ENCODE assay signal across 7 mouse cellular contexts in the genomic region with DNA sequence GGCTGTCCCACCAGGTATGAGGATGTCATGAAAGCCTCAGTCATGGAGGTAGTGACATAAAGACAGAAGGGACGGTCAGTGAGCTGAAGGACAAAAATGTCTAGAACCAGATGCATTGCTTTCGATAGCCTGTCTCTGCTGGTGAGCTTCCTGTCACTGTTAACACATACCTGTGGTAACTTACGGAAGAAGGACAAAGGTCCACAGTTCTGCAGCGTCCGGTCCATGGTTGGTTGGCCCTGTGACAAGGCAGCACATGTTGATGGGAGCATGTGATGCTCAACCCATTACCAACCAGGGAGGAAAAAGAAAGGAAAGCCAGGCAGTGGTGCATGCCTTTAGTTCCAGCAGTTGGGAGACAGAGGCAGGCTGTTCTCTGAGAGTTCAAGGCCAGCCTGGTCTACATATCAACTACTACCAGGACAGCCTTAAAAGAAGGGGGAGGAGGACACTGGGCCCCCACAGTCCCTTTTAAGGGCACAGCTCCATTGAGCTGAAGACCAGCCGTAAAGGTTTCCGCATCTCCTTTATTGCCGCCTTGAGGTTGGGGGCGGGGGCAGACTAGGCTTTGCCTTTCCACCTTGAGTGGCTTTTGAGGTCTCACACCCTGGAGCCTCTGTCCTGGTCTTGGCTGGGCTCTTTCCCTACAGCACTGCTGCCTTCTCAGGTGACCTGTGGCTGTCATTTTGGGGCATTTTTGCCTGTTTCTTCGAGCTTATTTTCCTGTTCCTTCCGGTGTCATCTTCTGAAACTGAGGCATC. TPM values are rescaled to one million over a fixed set of nuclear protein-coding genes. Genes with fewer than 3 reads are reported as not detected.
A peak's percentile ranks its signal among the peaks of the same experiment; 100 is the strongest.
DNase-seq lines count a peak whose midpoint lies in the region; ATAC-seq and TF ChIP-seq lines count a peak whose summit lies in the region.

No protein-coding gene starts in this region.

- H3K4me3 ChIP-seq in ES-Bruce4 (ENCODE audit: low read depth, low read length), result peak overlapping the region; percentile 42
- H3K4me3 ChIP-seq in brown adipose tissue, adult 24 weeks (ENCODE audit: insufficient read depth, low read depth, low read length), result no peak overlapping the region
- H3K4me3 ChIP-seq in liver, embryonic 16.5 days (ENCODE audit: low read depth, low read length), result peak overlapping the region; percentile 8; the same call in 1 of the 2 replicates

- no peak for TF ChIP-seq CTCF in ES-Bruce4 (IDR thresholded peaks at IDR 0.05; ENCODE audit: low read depth, low read length)

- WGBS in liver, embryonic 16.5 days (ENCODE audit: insufficient replicate concordance), result 70% methylated on average over 11 of the region's 11 CpGs

- no peaks in the 10 kb centered on the region for H3K27me3 ChIP-seq in ES-Bruce4 (ENCODE audit: control insufficient read depth, insufficient read depth, low read length, poor library complexity, severe bottlenecking)
- no peaks in the 10 kb centered on the region for H3K27me3 ChIP-seq in liver, embryonic 16.5 days (ENCODE audit: control insufficient read depth, insufficient read depth, low read depth, low read length)

- H3K36me3 ChIP-seq in ES-Bruce4 (ENCODE audit: control insufficient read depth, insufficient read depth, low read length, poor library complexity, severe bottlenecking), result no peaks in the 10 kb centered on the region
- no peaks in the 10 kb centered on the region for H3K36me3 ChIP-seq in liver, embryonic 16.5 days (ENCODE audit: control insufficient read depth, insufficient read depth)

- TF ChIP-seq POLR2A in ES-Bruce4 (IDR thresholded peaks at IDR 0.05; ENCODE audit: insufficient read depth, low read length), result no peak

- peak; percentile 76 for ATAC-seq in liver, embryonic 16.5 days (ENCODE audit: low read depth)
- no peak for ATAC-seq in erythroid progenitor cell, adult 5-6 weeks (replicated peaks; ENCODE audit: low FRiP score, poor library complexity, severe bottlenecking)

- TF ChIP-seq EP300 in ES-Bruce4 (IDR thresholded peaks at IDR 0.05; ENCODE audit: insufficient read depth, low read depth, low read length), result no peak

- H3K9ac ChIP-seq in ES-Bruce4 (ENCODE audit: low read depth, poor library complexity, severe bottlenecking), result peak overlapping the region; percentile 78
- H3K9ac ChIP-seq in liver, embryonic 16.5 days (ENCODE audit: low read depth, low read length), result no peak overlapping the region

- peaks cover 11% of the 10 kb centered on the region for H3K4me1 ChIP-seq in ES-Bruce4 (ENCODE audit: control insufficient read depth, insufficient read depth, low read length)
- H3K4me1 ChIP-seq in brown adipose tissue, adult 24 weeks (ENCODE audit: control insufficient read depth, insufficient read depth, insufficient read length, low read length), result peaks cover 33% of the 10 kb centered on the region
- H3K4me1 ChIP-seq in liver, embryonic 16.5 days (ENCODE audit: control insufficient read depth, low read depth, low read length), result peaks cover 57% of the 10 kb centered on the region

- H3K27ac ChIP-seq in ES-Bruce4 (ENCODE audit: insufficient read depth, low read length), result peak overlapping the region; percentile 97
- H3K27ac ChIP-seq in brown adipose tissue, adult 24 weeks (replicated peaks; ENCODE audit: low read depth, low read length), result peak overlapping the region; percentile 16; the same call in 1 of the 2 replicates
- peak overlapping the region; percentile 83 for H3K27ac ChIP-seq in liver, embryonic 16.5 days (ENCODE audit: low read length)

- H3K9me3 ChIP-seq in ES-Bruce4 (replicated peaks; ENCODE audit: control insufficient read depth, insufficient read depth, low read length, poor library complexity, severe bottlenecking), result no peaks in the 10 kb centered on the region
- H3K9me3 ChIP-seq in liver, embryonic 16.5 days (replicated peaks; ENCODE audit: control insufficient read depth, low read length), result no peaks in the 10 kb centered on the region

- peak overlapping the region; percentile 53 for H3K4me2 ChIP-seq in liver, embryonic 16.5 days (ENCODE audit: low read depth, low read length)

- peak; percentile 71 to 73 for DNase-seq in kidney, adult 8-10 months
- DNase-seq in kidney, postnatal 4 days, result no peak
- DNase-seq in testis, postnatal 10 days (ENCODE audit: low spot score), result no peak

RNA-seq across cellular contexts. Expression of gene Prrc2b, which starts 14.3 kb away (rescaled TPM):
- 106 and 112 TPM in 2 replicates for polyA plus RNA-seq in ES-Bruce4 (2011; ENCODE audit: insufficient read depth, insufficient read length, low read depth, missing spikeins)
- polyA plus RNA-seq in brown adipose tissue, adult 24 weeks (2012; ENCODE audit: insufficient read depth, insufficient read length, missing spikeins), result 14.6 and 15.1 TPM in 2 replicates
- polyA plus RNA-seq in liver, embryonic 16.5 days (2015; fragmentation: Nextera tagmentation; extraction: Ambion mirVana), result 4.5 and 4.7 TPM in 2 replicates
- 19.1 and 26.4 TPM in 2 replicates for total RNA-seq in erythroid progenitor cell, adult 5-6 weeks (2015; ENCODE audit: low replicate concordance)
- total RNA-seq in erythroid progenitor cell, adult 5-6 weeks (2017; ENCODE audit: low replicate concordance), result 11.1 and 25.3 TPM in 2 replicates

Comparison
In these comparisons a context has a peak if more than half of its experiments do, and no peak if none do; other contexts are left out.
1. DNase-seq: peak in kidney, adult 8-10 months (2 of 2); none in kidney, postnatal 4 days (0 of 2) and testis, postnatal 10 days (single experiment).
2. H3K27ac ChIP-seq: peak in every context shown above with its lines; median percentile 97 in ES-Bruce4; 83 in liver, embryonic 16.5 days; 16 in brown adipose tissue, adult 24 weeks.